Mouse (Mus musculus): Measurements from ENCODE around the gene Bag1.

Gene Bag1

DNA sequence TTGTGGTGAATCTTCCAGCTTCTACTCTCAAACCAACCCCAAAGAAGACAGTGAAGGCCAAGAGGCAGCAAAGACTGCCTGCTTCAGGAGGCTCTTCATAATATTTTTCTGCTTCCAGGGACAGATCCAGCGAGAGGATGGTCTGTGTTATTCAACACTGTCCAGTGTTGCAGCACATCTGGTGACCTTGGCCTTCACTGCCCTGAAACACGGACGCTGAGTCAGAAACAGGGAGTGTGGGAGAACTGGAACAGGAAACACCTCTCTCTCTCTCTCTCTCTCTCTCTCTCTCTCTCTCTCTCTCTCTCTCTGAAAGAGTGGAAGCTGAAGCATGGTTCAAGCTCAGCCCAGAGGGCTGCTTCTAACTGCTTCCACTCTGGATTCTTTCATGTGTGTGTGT, 58.8 kb downstream of the Bag1 start:
- DNase-seq (ENCODE audit: low read depth, low spot score), result no peak

GRCm38 (mm10) chr4:40888839-40889238, 59.3 kb downstream of the Bag1 start:
- DNase-seq (ENCODE audit: low read depth, low spot score), result no peak

Measured in ES-CJ7 (cell line).